Mouse (Mus musculus): Measurements from ENCODE around the gene Aldh9a1.
"Not testable (repeated sequence)": the region's sequence is repeated elsewhere in the genome, so short reads cannot be mapped to it uniquely, and the experiment has no call there.

Aldh9a1 gene

DNA sequence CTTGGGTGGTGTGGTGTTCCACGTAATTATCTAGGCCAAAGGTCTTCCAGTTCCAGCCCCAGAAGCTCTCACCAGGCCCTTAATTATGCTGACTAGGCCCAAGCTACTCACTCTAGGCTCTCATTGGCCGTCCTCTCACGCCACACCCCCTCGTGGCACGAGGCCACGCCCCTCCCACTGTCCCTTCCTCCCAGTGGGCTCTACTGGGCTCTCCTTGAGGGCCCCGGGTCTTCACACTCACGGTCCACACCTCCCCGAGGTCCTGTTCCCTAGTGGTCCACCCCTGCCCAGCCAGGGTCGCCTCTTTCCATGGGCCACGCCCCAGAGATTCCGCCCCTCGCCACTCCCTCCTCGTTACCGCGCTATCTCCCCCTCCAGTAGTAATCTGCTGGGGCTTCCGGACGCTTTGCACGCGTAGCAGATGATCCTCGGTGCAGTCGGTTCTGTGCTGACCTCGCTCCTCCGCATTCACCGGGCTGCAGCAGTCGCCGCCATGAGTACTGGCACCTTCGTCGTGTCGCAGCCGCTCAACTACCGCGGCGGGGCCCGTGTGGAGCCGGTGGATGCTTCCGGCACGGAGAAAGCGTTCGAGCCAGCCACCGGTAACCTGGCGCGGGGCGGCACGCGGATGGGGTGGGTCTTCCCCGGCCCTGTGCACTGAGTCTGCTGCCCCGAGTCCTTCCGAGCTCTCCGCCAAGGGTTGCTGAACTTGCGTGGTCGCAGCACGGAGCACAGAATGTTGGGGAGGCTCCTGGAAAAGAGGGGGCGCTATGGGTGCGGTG lies at the start of gene Aldh9a1:
Gene Aldh9a1, plus strand, starts transcription at position 177 of the 782 bp plus-strand sequence.
- DNase-seq (ENCODE audit: low spot score in 2 of 2): peak; percentile 74 to 86

- no peak for DNase-seq (ENCODE audit: low spot score in 2 of 2)
Measured at GRCm38 (mm10) chr1:167300122-167300521, 49.7 kb upstream of the Aldh9a1 start.

- DNase-seq (ENCODE audit: low spot score in 2 of 2): no peak
Measured at GRCm38 (mm10) chr1:167305501-167306137, 44.2 kb upstream of the Aldh9a1 start.

DNA sequence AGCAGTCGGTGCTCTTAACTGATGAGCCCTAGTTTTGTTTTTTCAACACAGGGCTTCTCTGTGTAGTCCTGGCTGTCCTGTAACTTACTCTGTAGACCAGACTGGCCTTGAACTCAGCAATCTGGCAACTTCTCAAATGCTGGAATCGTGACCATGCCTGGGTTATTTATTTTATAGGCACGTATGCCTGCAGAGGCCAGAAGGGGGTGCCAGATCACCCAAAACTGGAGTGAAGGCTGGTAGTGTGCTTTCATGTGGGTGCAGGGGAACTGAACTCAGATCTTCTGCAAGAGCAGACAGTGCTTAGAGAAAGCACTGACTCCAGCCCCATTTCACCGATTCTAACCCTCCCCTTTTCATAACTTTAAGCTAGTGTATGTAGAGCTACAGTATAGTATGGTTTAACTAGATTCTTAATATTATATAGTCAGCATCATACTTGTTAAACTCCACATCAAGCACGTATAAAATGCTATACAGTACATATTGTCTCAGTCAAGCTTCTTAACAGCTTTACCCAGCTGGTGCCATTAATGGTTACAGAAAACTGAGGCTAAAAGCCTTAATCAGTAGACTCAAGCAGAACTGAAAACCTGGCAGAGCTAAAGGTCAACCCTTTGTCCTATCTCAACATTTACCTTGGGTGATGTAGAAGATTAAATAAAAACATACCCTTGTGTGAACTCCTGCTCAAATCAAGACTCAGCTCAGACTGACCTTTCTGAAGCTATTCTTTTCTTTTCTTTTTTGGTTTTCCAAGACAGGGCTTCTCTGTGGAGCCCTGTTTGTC lies 43.1 kb upstream of the Aldh9a1 start:
- DNase-seq (ENCODE audit: low spot score in 2 of 2): peak in 1 of 2 experiments; percentile 37

GRCm38 (mm10) chr1:167307674-167308073 lies 42.1 kb upstream of the Aldh9a1 start:
- DNase-seq (ENCODE audit: low spot score in 2 of 2): no peak

GRCm38 (mm10) chr1:167308261-167309054 lies 41.3 kb upstream of the Aldh9a1 start, which contains the start of gene Tmco1:
Tmco1 (plus strand) TSS chr1:167308378.
- peak; percentile 90 to 98 for DNase-seq (ENCODE audit: low spot score in 2 of 2)

GRCm38 (mm10) chr1:167312367-167312766 lies 37.4 kb upstream of the Aldh9a1 start:
- DNase-seq (ENCODE audit: low spot score in 2 of 2): no peak

DNA sequence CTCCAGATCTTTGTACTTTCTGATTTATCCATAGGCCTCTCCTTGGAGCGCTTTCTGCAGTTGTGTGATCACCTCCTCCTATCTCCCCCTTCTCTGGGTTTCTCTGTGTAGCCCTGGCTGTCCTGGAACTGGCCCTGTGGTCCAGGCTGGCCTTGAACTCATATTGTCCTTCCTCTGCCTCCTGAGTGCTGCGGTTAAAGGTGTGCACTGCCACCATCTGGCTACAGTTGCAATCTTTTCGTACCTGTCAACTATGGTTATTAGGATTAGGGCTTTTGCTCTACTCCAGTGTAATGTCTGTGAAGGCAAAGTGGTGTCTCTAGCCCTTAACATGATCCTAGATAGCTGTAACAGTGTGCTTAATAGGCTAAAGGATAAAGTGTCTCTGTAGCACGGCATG lies 36.6 kb upstream of the Aldh9a1 start:
- DNase-seq (ENCODE audit: low spot score in 2 of 2): no peak

DNA sequence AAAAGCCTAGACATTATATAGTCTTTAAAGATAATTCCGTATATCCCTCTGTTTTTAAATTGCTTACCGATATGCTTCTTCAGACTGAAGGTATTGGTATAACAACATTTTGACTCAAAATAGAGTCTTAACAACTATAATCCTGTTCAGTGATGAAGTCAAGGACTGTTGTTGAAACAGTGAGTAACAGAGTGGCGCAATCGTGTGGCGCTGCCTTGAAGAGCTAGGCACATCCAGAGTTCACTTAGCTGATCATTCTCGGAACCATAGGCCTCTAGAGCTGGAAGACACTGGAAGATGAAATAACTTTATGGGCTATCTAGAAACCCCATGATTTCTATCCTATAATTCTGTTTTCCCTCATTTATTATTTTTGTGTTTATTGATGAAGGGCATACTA lies 28.1 kb upstream of the Aldh9a1 start:
- no peak for DNase-seq (ENCODE audit: low spot score in 2 of 2)

DNA sequence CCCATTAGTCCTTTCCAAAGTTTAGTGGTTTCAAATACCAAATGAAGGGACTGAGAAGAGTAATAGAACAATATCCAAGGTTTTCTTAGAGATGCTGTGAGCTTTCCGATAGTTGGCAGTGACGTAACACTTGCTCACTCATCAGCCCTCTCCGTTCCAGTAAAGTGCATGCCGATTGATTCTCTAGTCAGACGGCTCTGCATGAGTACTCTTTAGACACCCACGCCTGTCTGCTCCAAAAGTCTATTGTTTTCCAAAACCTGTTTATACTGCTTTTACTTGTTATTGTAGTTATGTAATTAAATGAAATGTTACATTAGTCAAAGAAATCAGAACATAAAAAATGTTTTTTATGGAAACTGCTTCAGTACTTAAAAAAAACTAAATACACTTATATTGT lies 21.0 kb upstream of the Aldh9a1 start:
- no peak for DNase-seq (ENCODE audit: low spot score in 2 of 2)

- DNase-seq (ENCODE audit: low spot score in 2 of 2): no peak
Measured at GRCm38 (mm10) chr1:167331106-167331505, 18.7 kb upstream of the Aldh9a1 start.

DNA sequence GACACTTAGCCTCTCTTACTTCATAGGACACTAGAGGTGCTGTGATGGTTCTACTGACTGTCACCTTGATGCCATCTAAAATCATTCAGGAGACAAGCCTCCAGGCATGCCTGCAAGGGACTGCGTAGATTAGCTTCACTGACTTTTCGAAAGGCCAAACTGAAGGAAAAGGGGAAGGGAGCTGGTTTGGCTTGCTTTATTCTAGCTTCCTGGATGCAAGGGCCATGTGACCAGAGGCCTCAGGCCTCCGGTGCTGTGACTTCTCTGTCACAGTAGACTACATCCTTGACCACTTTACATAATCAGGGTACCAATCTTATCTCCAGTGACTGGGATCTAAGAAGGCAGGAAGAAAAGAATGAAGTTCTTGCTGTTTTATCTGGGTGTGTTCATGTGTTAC lies 13.4 kb upstream of the Aldh9a1 start:
- DNase-seq (ENCODE audit: low spot score in 2 of 2): no peak

DNA sequence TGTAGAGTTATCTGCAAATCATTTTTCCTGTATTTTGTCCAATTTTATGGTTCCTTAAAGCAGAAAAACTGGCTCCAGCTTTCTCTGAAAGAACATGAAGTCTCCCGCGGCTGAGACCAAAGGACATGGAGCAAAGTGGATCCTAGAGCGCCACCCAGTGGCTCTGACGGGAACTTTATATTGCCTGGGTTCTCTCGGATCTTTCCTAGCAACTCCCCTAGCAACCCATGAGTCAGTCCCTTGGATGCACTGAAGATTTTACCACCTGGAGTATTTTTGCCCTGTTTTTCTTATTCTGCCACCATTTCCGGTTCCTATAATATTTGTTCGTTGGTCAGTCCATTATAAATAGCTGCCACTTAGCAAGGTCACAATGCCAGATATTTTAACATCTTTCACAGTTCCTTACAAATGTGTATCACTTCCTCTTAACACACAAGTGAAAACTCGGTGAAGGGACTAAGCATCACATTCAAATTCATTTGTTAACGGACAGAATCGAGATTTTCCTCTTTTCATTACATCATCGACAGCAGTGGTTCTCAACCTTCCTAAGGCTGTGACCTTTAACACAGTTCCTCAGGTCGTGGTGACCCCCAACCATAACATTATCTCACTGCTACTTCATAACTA lies 12.2 kb upstream of the Aldh9a1 start:
- DNase-seq (ENCODE audit: low spot score in 2 of 2): peak; percentile 67 to 96

- no peak for DNase-seq (ENCODE audit: low spot score in 2 of 2)
Measured at GRCm38 (mm10) chr1:167339177-167339781, 10.5 kb upstream of the Aldh9a1 start.

GRCm38 (mm10) chr1:167340111-167340787 lies 9.5 kb upstream of the Aldh9a1 start:
- no peak for DNase-seq (ENCODE audit: low spot score in 2 of 2)

DNA sequence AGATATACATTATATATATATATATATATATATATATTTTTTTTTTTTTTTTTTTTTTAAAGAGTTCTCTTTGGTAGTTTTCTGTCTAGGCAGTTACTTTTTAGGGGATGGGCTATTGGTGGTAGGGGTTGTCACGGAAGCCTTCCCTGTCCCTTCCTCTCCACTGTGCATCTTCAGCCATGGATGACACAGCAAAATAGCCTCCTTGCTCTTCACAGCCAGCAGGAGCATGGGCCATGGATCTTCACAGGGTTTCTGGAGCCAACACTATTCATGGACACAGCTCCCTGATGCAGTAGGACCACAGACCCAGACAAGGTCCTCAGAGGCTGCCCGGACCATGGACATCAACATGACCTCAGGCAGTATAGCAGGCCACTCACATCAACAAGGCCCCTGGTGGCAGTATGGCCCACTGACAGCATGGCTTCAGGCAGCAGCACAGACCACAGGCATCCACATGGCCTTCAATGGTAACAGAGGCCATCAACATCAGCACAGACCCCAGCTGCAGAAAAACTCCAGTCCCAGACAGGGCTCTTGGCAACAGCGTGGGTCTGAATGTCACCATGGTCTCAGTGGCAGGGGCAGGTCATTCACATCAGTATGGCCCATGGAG lies 8.8 kb upstream of the Aldh9a1 start:
- DNase-seq (ENCODE audit: low spot score in 2 of 2): no peak

DNA sequence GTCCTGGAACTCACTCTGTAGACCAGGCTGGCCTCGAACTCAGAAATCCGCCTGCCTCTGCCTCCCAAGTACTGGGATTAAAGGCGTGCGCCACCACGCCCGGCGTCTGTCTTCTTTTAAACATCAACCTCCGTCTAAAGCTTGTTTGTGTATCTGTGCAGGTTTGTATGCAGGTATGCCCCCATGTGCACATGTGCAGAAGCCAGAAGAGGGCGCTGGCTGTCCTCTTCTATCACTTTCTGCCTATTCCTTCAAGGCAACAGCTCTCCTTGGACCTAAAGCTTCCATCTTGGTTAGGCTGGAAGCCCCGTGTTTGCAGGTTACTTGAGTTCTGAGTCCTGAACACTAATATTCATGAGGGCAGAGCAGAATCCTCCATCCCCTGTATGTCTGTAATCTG lies 7.0 kb upstream of the Aldh9a1 start:
- DNase-seq (ENCODE audit: low spot score in 2 of 2): no peak

DNA sequence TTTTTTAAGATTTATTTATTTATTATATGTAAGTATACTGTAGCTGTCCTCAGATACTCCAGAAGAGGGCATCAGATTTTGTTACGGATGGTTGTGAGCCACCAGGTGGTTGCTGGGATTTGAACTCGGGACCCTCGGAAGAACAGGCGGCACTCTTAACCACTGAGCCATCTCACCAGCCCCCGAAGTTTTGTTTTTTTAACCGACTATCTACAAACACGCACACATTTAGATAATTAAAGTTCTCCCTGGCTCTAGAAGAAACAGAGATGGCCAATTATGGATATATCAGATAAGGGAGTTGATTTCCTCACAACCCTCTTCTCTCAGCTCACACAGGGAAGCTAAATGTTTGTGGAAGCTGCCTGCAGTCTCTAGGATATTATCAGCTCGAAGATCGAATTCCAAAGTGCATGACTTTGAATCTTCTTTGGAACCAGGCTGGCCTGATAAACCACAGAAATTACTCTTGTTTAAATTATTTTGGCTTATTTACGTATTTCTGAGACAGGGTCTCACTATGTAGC lies 3.7 kb upstream of the Aldh9a1 start:
- DNase-seq (ENCODE audit: low spot score in 2 of 2): not testable (repeated sequence)

DNA sequence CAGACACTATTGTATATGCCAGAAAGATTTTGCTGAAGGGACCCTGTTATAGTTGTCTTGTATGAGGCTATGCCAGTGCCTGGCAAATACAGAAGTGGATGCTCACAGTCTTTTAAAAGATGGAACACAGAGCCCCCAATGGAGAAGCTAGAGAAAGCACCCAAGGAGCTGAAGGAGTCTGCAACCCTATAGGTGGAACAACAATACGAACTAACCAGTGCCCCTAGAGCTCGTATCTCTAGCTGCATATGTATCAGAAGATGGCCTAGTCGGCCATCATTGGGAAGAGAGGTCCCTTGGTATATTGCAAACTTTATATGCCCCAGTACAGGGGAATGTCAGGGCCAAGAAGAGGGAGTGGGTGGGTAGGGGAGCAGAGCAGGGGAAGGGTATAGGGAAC lies 585 bp upstream of the Aldh9a1 start:
- not testable (repeated sequence) for DNase-seq (ENCODE audit: low spot score in 2 of 2)
